Mouse (Mus musculus) C2C12 (cell line): ENCODE measurements at regions not wholly inside any gene's neighbourhood (a gene's known extent, or its start where the extent isn't known, plus 50 kb on each side); places are given as distances from the start of the nearest gene placed in this dataset.

Source experiments
- CTCF ChIP-seq: IDR thresholded peaks from one replicate; pipeline ENCODE4 v1.5.1; 2011; ENCODE audit not compliant: control insufficient read depth, insufficient read depth, insufficient read length
- FOSL1 ChIP-seq: IDR thresholded peaks from one replicate; pipeline ENCODE4 v1.8.0; 2011; ENCODE audit warnings: mild to moderate bottlenecking, low read length; ENCODE audit not compliant: poor library complexity, insufficient read depth, severe bottlenecking

- TF ChIP-seq CTCF, result no peak
- no peak for TF ChIP-seq FOSL1
These were observed 181.6 kb downstream of the Rplp1 start for GRCm38 (mm10) chr9:61732747-61733146.
